Mouse (Mus musculus) heart, embryonic 12.5 days (tissue): Measurements from ENCODE around the gene Nat8. TPM values are rescaled to one million over a fixed set of nuclear protein-coding genes. Genes with fewer than 3 reads are reported as not detected.
"Not testable (repeated sequence)": the region's sequence is repeated elsewhere in the genome, so short reads cannot be mapped to it uniquely, and the experiment has no call there.

ENCODE experiments used
- ATAC-seq: fragments of 200-750 bp; cut with Nextera tagmentation; 2 replicates; pipeline ENCODE4 v1.8.0; 2017; ENCODE audit warnings: moderate TSS enrichment, moderate library complexity; ENCODE audit not compliant: insufficient number of reproducible peaks, low FRiP score
- H3K27ac ChIP-seq: fragments of 300-500 bp; sonication (generic); 2 replicates; pipeline ENCODE4 v1.5.1; 2016; ENCODE audit warnings: mild to moderate bottlenecking, moderate library complexity; ENCODE audit not compliant: poor library complexity, severe bottlenecking
- H3K27me3 ChIP-seq: fragments of 300-500 bp; sonication (generic); replicated peaks from 2 replicates; pipeline ENCODE4 v1.6.1; 2016; ENCODE audit warnings: mild to moderate bottlenecking, moderate library complexity
- H3K36me3 ChIP-seq: fragments of 300-500 bp; sonication (generic); 2 replicates; pipeline ENCODE4 v1.6.1; 2016; ENCODE audit warnings: mild to moderate bottlenecking, moderate library complexity
- H3K4me1 ChIP-seq: fragments of 300-500 bp; sonication (generic); replicated peaks from 2 replicates; pipeline ENCODE4 v1.6.1; 2016; ENCODE audit warnings: mild to moderate bottlenecking
- H3K4me2 ChIP-seq: fragments of 300-500 bp; sonication (generic); 2 replicates; pipeline ENCODE4 v1.6.1; 2016; ENCODE audit warnings: mild to moderate bottlenecking, moderate library complexity
- H3K4me3 ChIP-seq: fragments of 300-500 bp; sonication (generic); 2 replicates; pipeline ENCODE4 v1.5.1; 2016; ENCODE audit warnings: mild to moderate bottlenecking
- H3K9ac ChIP-seq: fragments of 300-500 bp; sonication (generic); 2 replicates; pipeline ENCODE4 v1.6.1; 2016; ENCODE audit warnings: mild to moderate bottlenecking, moderate library complexity
- H3K9me3 ChIP-seq: fragments of 300-500 bp; sonication (generic); replicated peaks from 2 replicates; pipeline ENCODE4 v1.6.1; 2016; ENCODE audit warnings: mild to moderate bottlenecking, moderate library complexity
- WGBS: fragments of 180-500 bp; shearing (Covaris S2); methylation state at CpG from one replicate; pipeline ENCODE4 v1.1.7; 2016; 5-methylcytosine and 5-hydroxymethylcytosine counted together
- microRNA-seq: library from miRNA; unstranded; fragments of <30 nt; microRNA quantifications from one replicate; pipeline ENCODE4, GENCODE M21; 2017
- polyA plus RNA-seq: library from polyadenylated mRNA; unstranded; fragments of >200 nt; fragmentation: Nextera tagmentation; extraction: Ambion mirVana; gene quantifications from 2 replicates; pipeline ENCODE4 v1.2.1, GENCODE M21; 2016

The Nat8 gene
- polyA plus RNA-seq, 1 experiment from 2014 or later: not detected

DNA sequence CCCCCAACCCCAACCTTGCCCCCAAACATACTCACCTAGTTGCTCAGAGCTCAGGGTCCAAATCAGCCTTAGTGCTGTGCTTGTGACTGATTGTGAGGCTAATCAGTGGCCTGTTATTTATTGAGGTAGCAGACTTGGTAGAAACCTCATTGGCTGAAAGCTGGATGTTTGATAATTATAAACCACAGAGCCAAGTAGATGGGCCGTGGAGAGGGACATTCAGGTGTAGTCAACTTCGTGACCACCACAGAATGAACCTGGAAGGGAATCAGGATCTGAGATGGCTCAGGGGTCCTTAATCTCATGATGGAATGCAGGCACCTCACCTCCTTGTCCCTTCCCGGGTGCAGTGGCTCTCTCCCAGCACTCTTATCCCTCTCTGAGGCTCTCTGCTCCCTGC lies 22.1 kb downstream of the Nat8 start:
- not testable (repeated sequence) for H3K4me1 ChIP-seq, H3K9me3 ChIP-seq, H3K27me3 ChIP-seq, H3K9ac ChIP-seq, H3K27ac ChIP-seq, H3K4me2 ChIP-seq, ATAC-seq, H3K36me3 ChIP-seq, H3K4me3 ChIP-seq
- WGBS: 50% methylated on average over 3 of the region's 3 CpGs

DNA sequence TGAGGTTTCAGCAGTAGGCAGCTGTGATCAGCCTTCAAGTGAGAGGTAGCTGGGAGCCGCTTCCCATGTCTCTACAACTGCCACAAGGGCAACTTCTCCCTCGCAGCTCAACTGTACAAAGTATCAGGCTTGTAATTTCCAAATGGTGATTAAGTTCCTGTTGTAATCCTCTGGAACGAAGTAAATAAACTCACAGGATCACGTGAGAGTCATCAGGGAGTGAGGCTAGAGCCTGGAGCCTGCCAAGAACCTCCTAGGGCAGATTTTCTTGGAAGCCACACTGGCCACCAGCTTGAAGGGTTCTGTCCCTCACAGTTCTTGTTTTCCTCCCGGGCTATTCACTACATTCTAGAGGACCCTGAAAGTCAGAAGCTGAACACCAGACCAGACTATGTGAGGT lies 28.7 kb downstream of the Nat8 start:
- not testable (repeated sequence) for H3K4me1 ChIP-seq, H3K9me3 ChIP-seq, H3K4me2 ChIP-seq, H3K36me3 ChIP-seq, ATAC-seq, H3K27me3 ChIP-seq, H3K9ac ChIP-seq, H3K27ac ChIP-seq, H3K4me3 ChIP-seq
- 69% methylated on average over 5 of the region's 5 CpGs for WGBS

Small RNAs within 50 kb of the gene (microRNA-seq; reads per million reads assigned to microRNA genes)
- not detected for gene Mir6375

Other genes with a start within 250 kb of the Nat8 start
- 4.2 and 4.7 TPM in 2 replicates for gene Alms1, start 244.6 kb downstream of the Nat8 start, polyA plus RNA-seq
- not detected in 2 replicates for gene Nat8f7, start 118.9 kb downstream of the Nat8 start, polyA plus RNA-seq
- gene Nat8f3, start 66.3 kb downstream of the Nat8 start, polyA plus RNA-seq: 0.15 and 0.34 TPM in 2 replicates
- gene Nat8f6, start 11.1 kb downstream of the Nat8 start, polyA plus RNA-seq: not detected in 2 replicates
- gene Nat8f5, start 11.1 kb downstream of the Nat8 start, polyA plus RNA-seq: not detected in 2 replicates
- not detected in 2 replicates for gene Nat8f2, start 37.1 kb upstream of the Nat8 start, polyA plus RNA-seq
- 2.4 TPM in 2 replicates for gene Nat8f4, start 72.8 kb upstream of the Nat8 start, polyA plus RNA-seq
- 24.3 and 24.6 TPM in 2 replicates for gene Tprkb, start 79.8 kb upstream of the Nat8 start, polyA plus RNA-seq
- 3.7 and 4.7 TPM in 2 replicates for gene Nat8f1, start 83.6 kb upstream of the Nat8 start, polyA plus RNA-seq
- 51.4 and 51.8 TPM in 2 replicates for gene Dusp11, start 129.6 kb upstream of the Nat8 start, polyA plus RNA-seq
- gene Figla, start 184.1 kb upstream of the Nat8 start, polyA plus RNA-seq: not detected in 2 replicates
- 10.8 and 12.3 TPM in 2 replicates for gene Add2, start 196.6 kb upstream of the Nat8 start, polyA plus RNA-seq